Mouse (Mus musculus) forebrain, embryonic 16.5 days (tissue): ENCODE results near the gene Abi3bp. TPM values are rescaled to one million over a fixed set of nuclear protein-coding genes. Genes with fewer than 3 reads are reported as not detected.

Experiments used
- ATAC-seq: fragments of 200-750 bp; cut with Nextera tagmentation; 2 replicates; pipeline ENCODE4 v1.8.0; 2017; ENCODE audit warnings: mild to moderate bottlenecking, moderate library complexity
- H3K27ac ChIP-seq: fragments of 300-500 bp; sonication (generic); 2 replicates; pipeline ENCODE4 v1.5.1; 2014; ENCODE audit warnings: low read length, control low read depth
- H3K27me3 ChIP-seq: fragments of 300-500 bp; sonication (generic); replicated peaks from 2 replicates; pipeline ENCODE4 v1.6.1; 2014; ENCODE audit warnings: low read length; ENCODE audit not compliant: control insufficient read depth, insufficient read depth
- H3K36me3 ChIP-seq: fragments of 300-500 bp; sonication (generic); 2 replicates; pipeline ENCODE4 v1.6.1; 2014; ENCODE audit not compliant: control insufficient read depth, insufficient read depth
- H3K4me1 ChIP-seq: fragments of 300-500 bp; sonication (generic); replicated peaks from 2 replicates; pipeline ENCODE4 v1.6.1; 2014; ENCODE audit warnings: low read length; ENCODE audit not compliant: control insufficient read depth, insufficient read depth
- H3K4me2 ChIP-seq: fragments of 300-500 bp; sonication (generic); 2 replicates; pipeline ENCODE4 v1.6.1; 2014; ENCODE audit warnings: mild to moderate bottlenecking, low read length, control low read depth
- H3K4me3 ChIP-seq: fragments of 300-500 bp; sonication (generic); replicated peaks from 2 replicates; pipeline ENCODE4 v1.5.1; 2014; ENCODE audit warnings: mild to moderate bottlenecking, low read length, control low read depth
- H3K9ac ChIP-seq: fragments of 300-500 bp; sonication (generic); replicated peaks from 2 replicates; pipeline ENCODE4 v1.6.1; 2014; ENCODE audit warnings: low read depth, low read length, control low read depth
- H3K9me3 ChIP-seq: fragments of 300-500 bp; sonication (generic); 2 replicates; pipeline ENCODE4 v1.6.1; 2016; ENCODE audit warnings: low read length; ENCODE audit not compliant: control insufficient read depth
- WGBS: fragments of 180-500 bp; shearing (Covaris S2); extraction: QIAGEN DNeasy Blood & Tissue Kit; methylation state at CpG from one replicate; pipeline ENCODE4 v1.1.7; 2014; 5-methylcytosine and 5-hydroxymethylcytosine counted together
- polyA plus RNA-seq: library from polyadenylated mRNA; unstranded; fragments of >200 nt; fragmentation: Nextera tagmentation; extraction: Ambion mirVana; gene quantifications from 2 replicates; pipeline ENCODE4 v1.2.1, GENCODE M21; 2015

The Abi3bp gene
- polyA plus RNA-seq, 1 experiment from 2014 or later = 0.14 TPM

- no peak overlapping the region for H3K4me3 ChIP-seq
- H3K4me2 ChIP-seq = no peak overlapping the region
- no peaks in the 10 kb centered on the region for H3K36me3 ChIP-seq
- H3K4me1 ChIP-seq = no peaks in the 10 kb centered on the region
- H3K9ac ChIP-seq = no peak overlapping the region
- WGBS = 77% methylated on average over 6 of the region's 6 CpGs
- no peak overlapping the region for H3K27ac ChIP-seq
- no peaks in the 10 kb centered on the region for H3K9me3 ChIP-seq
- no peaks in the 10 kb centered on the region for H3K27me3 ChIP-seq
- ATAC-seq = no peak
Observed at GRCm38 (mm10) chr16:56501101-56501500, 23.4 kb downstream of the Abi3bp start.

GRCm38 (mm10) chr16:56501513-56501912, 23.8 kb downstream of the Abi3bp start:
- Histone ChIP-seq H3K9ac (no peak overlapping the region), H3K27me3 (no peaks in the 10 kb centered on the region), H3K4me2 (no peak overlapping the region), H3K4me3 (no peak overlapping the region), H3K36me3 (no peaks in the 10 kb centered on the region), H3K9me3 (no peaks in the 10 kb centered on the region), H3K27ac (no peak overlapping the region), H3K4me1 (no peaks in the 10 kb centered on the region)
- WGBS = 43% methylated on average over 2 of the region's 2 CpGs
- 0 out of 2 replicates have a peak, but pooled peaks have one; percentile 23 for ATAC-seq

- H3K9me3 ChIP-seq = no peaks in the 10 kb centered on the region
- H3K4me2 ChIP-seq = no peak overlapping the region
- no peak for ATAC-seq
- no peak overlapping the region for H3K4me3 ChIP-seq
- H3K27me3 ChIP-seq = no peaks in the 10 kb centered on the region
- no peaks in the 10 kb centered on the region for H3K4me1 ChIP-seq
- H3K9ac ChIP-seq = no peak overlapping the region
- no peaks in the 10 kb centered on the region for H3K36me3 ChIP-seq
- 90% methylated on average over 3 of the region's 3 CpGs for WGBS
- H3K27ac ChIP-seq = no peak overlapping the region
Observed at GRCm38 (mm10) chr16:56502134-56502533, 24.5 kb downstream of the Abi3bp start.

GRCm38 (mm10) chr16:56503941-56504340, 26.3 kb downstream of the Abi3bp start:
- no peak overlapping the region for H3K9ac ChIP-seq
- H3K4me1 ChIP-seq = no peaks in the 10 kb centered on the region
- H3K4me2 ChIP-seq = no peak overlapping the region
- ATAC-seq = peak; percentile 69; the same call in 1 of the 2 replicates
- H3K27me3 ChIP-seq = no peaks in the 10 kb centered on the region
- 65% methylated on average over 2 of the region's 2 CpGs for WGBS
- H3K9me3 ChIP-seq = no peaks in the 10 kb centered on the region
- no peak overlapping the region for H3K27ac ChIP-seq
- H3K36me3 ChIP-seq = no peaks in the 10 kb centered on the region
- H3K4me3 ChIP-seq = no peak overlapping the region

- Histone ChIP-seq H3K4me1 (no peaks in the 10 kb centered on the region), H3K9me3 (no peaks in the 10 kb centered on the region), H3K27me3 (no peaks in the 10 kb centered on the region), H3K4me2 (no peak overlapping the region), H3K9ac (no peak overlapping the region), H3K36me3 (no peaks in the 10 kb centered on the region), H3K27ac (no peak overlapping the region), H3K4me3 (no peak overlapping the region)
- ATAC-seq = no peak
- 74% methylated on average over 9 of the region's 9 CpGs for WGBS
Observed at GRCm38 (mm10) chr16:56518024-56518423, 40.3 kb downstream of the Abi3bp start.

- H3K36me3 ChIP-seq = no peaks in the 10 kb centered on the region
- 38% methylated on average over 8 of the region's 8 CpGs for WGBS
- no peaks in the 10 kb centered on the region for H3K27me3 ChIP-seq
Observed at GRCm38 (mm10) chr16:56524359-56524758, 46.7 kb downstream of the Abi3bp start.

GRCm38 (mm10) chr16:56526482-56526881, 48.8 kb downstream of the Abi3bp start:
- no peak overlapping the region for H3K4me3 ChIP-seq
- H3K27ac ChIP-seq = no peak overlapping the region
- H3K4me1 ChIP-seq = no peaks in the 10 kb centered on the region
- no peaks in the 10 kb centered on the region for H3K9me3 ChIP-seq
- H3K9ac ChIP-seq = no peak overlapping the region
- no peaks in the 10 kb centered on the region for H3K36me3 ChIP-seq
- no peak for ATAC-seq
- no peaks in the 10 kb centered on the region for H3K27me3 ChIP-seq
- no peak overlapping the region for H3K4me2 ChIP-seq
- WGBS = 89% methylated on average over 1 of the region's 1 CpGs

More at GRCm38 (mm10) chr16:56524359-56524758, 46.7 kb downstream of the Abi3bp start:
- no peak overlapping the region for H3K9ac ChIP-seq
- H3K9me3 ChIP-seq = no peaks in the 10 kb centered on the region
- no peaks in the 10 kb centered on the region for H3K4me1 ChIP-seq
- H3K27ac ChIP-seq = no peak overlapping the region
- H3K4me2 ChIP-seq = no peak overlapping the region
- no peak overlapping the region for H3K4me3 ChIP-seq
- ATAC-seq = no peak

GRCm38 (mm10) chr16:56528079-56528688, 50.5 kb downstream of the Abi3bp start:
- 67% methylated on average over 3 of the region's 3 CpGs for WGBS
- Histone ChIP-seq H3K4me3 (no peak overlapping the region), H3K4me2 (no peak overlapping the region), H3K27ac (no peak overlapping the region), H3K9me3 (no peaks in the 10 kb centered on the region), H3K36me3 (no peaks in the 10 kb centered on the region), H3K27me3 (no peaks in the 10 kb centered on the region), H3K9ac (no peak overlapping the region), H3K4me1 (no peaks in the 10 kb centered on the region)
- no peak for ATAC-seq

GRCm38 (mm10) chr16:56579536-56579935, 101.9 kb downstream of the Abi3bp start:
- H3K36me3 ChIP-seq = no peaks in the 10 kb centered on the region
- H3K4me3 ChIP-seq = no peak overlapping the region
- 76% methylated on average over 1 of the region's 1 CpGs for WGBS
- no peaks in the 10 kb centered on the region for H3K4me1 ChIP-seq
- no peaks in the 10 kb centered on the region for H3K27me3 ChIP-seq
- no peak overlapping the region for H3K9ac ChIP-seq
- no peak for ATAC-seq
- no peak overlapping the region for H3K27ac ChIP-seq
- no peaks in the 10 kb centered on the region for H3K9me3 ChIP-seq
- no peak overlapping the region for H3K4me2 ChIP-seq

GRCm38 (mm10) chr16:56593581-56593980, 115.9 kb downstream of the Abi3bp start:
- Histone ChIP-seq H3K36me3 (no peaks in the 10 kb centered on the region), H3K9ac (no peak overlapping the region), H3K27me3 (no peaks in the 10 kb centered on the region), H3K4me3 (no peak overlapping the region), H3K4me2 (no peak overlapping the region), H3K4me1 (no peaks in the 10 kb centered on the region), H3K27ac (no peak overlapping the region), H3K9me3 (no peaks in the 10 kb centered on the region)
- WGBS = 77% methylated on average over 5 of the region's 5 CpGs
- ATAC-seq = no peak
